Mouse (Mus musculus): ENCODE results near the gene Hoxc10. TPM values are rescaled to one million over a fixed set of nuclear protein-coding genes. Genes with fewer than 3 reads are reported as not detected.

Hoxc10 gene
- polyA plus RNA-seq, 1 experiment from 2014 or later: not detected

GRCm38 (mm10) chr15:102984925-102985324, 18.3 kb downstream of the Hoxc10 start:
- Histone ChIP-seq H3K36me3 (ENCODE audit: poor library complexity, severe bottlenecking) (no peaks in the 10 kb centered on the region), H3K9me3 (replicated peaks) (no peaks in the 10 kb centered on the region), H3K4me1 (peaks cover 8% of the 10 kb centered on the region), H3K4me2 (no peak overlapping the region), H3K27me3 (peaks cover 100% of the 10 kb centered on the region), H3K4me3 (no peak overlapping the region), H3K27ac (no peak overlapping the region), H3K9ac (no peak overlapping the region)
- ATAC-seq: no peak
- WGBS: 1% methylated on average over 3 of the region's 3 CpGs

- Histone ChIP-seq H3K36me3 (ENCODE audit: poor library complexity, severe bottlenecking) (no peaks in the 10 kb centered on the region), H3K27ac (no peak overlapping the region), H3K27me3 (peaks cover 99% of the 10 kb centered on the region), H3K9me3 (replicated peaks) (no peaks in the 10 kb centered on the region), H3K4me2 (no peak overlapping the region), H3K4me3 (no peak overlapping the region), H3K4me1 (no peaks in the 10 kb centered on the region; the same call in 1 of the 2 replicates), H3K9ac (no peak overlapping the region)
- ATAC-seq: no peak
- 3% methylated on average over 21 of the region's 21 CpGs for WGBS
These were observed 20.7 kb downstream of the Hoxc10 start for GRCm38 (mm10) chr15:102987124-102987833.

GRCm38 (mm10) chr15:102988078-102988477, 21.5 kb downstream of the Hoxc10 start:
- H3K27ac ChIP-seq: no peak overlapping the region
- 10% methylated on average over 5 of the region's 5 CpGs for WGBS
- ATAC-seq: no peak
- no peak overlapping the region for H3K4me3 ChIP-seq
- H3K4me1 ChIP-seq: no peaks in the 10 kb centered on the region
- H3K36me3 ChIP-seq (ENCODE audit: poor library complexity, severe bottlenecking): no peaks in the 10 kb centered on the region
- H3K9me3 ChIP-seq (replicated peaks): no peaks in the 10 kb centered on the region
- peaks cover 99% of the 10 kb centered on the region for H3K27me3 ChIP-seq
- H3K9ac ChIP-seq: no peak overlapping the region
- no peak overlapping the region for H3K4me2 ChIP-seq

- H3K27me3 ChIP-seq: peaks cover 98% of the 10 kb centered on the region
- no peaks in the 10 kb centered on the region for H3K9me3 ChIP-seq (replicated peaks)
- H3K4me3 ChIP-seq: peak within 1 kb of the TSS; percentile 4; the same call in 1 of the 2 replicates
- no peaks in the 10 kb centered on the region for H3K36me3 ChIP-seq (ENCODE audit: poor library complexity, severe bottlenecking)
- H3K9ac ChIP-seq: no peak within 1 kb of the TSS
- ATAC-seq: no peak
- peak within 1 kb of the TSS; percentile 16; the same call in 1 of the 2 replicates for H3K4me2 ChIP-seq
- under 1% methylated on average over 69 of the region's 69 CpGs for WGBS
- H3K4me1 ChIP-seq: no peaks in the 10 kb centered on the region
- no peak within 1 kb of the TSS for H3K27ac ChIP-seq
These were observed 24.1 kb downstream of the Hoxc10 start, which contains the start of gene Hoxc8 for GRCm38 (mm10) chr15:102990461-102991397. Gene Hoxc8 (plus strand): TSS chr15:102990607.

- no peak for ATAC-seq
- no peak overlapping the region for H3K9ac ChIP-seq
- no peak overlapping the region for H3K27ac ChIP-seq
- no peak overlapping the region for H3K4me3 ChIP-seq
- no peaks in the 10 kb centered on the region for H3K9me3 ChIP-seq (replicated peaks)
- H3K4me1 ChIP-seq: no peaks in the 10 kb centered on the region
- no peak overlapping the region for H3K4me2 ChIP-seq
- 3% methylated on average over 7 of the region's 7 CpGs for WGBS
- peaks cover 98% of the 10 kb centered on the region for H3K27me3 ChIP-seq
- no peaks in the 10 kb centered on the region for H3K36me3 ChIP-seq (ENCODE audit: poor library complexity, severe bottlenecking)
These were observed 25.2 kb downstream of the Hoxc10 start for GRCm38 (mm10) chr15:102991782-102992181.

GRCm38 (mm10) chr15:102992206-102992605, 25.6 kb downstream of the Hoxc10 start:
- Histone ChIP-seq H3K27me3 (peaks cover 98% of the 10 kb centered on the region), H3K4me3 (no peak overlapping the region), H3K36me3 (ENCODE audit: poor library complexity, severe bottlenecking) (no peaks in the 10 kb centered on the region), H3K4me1 (no peaks in the 10 kb centered on the region), H3K27ac (no peak overlapping the region), H3K9me3 (replicated peaks) (no peaks in the 10 kb centered on the region), H3K4me2 (no peak overlapping the region), H3K9ac (no peak overlapping the region)
- WGBS: 0% methylated on average over 11 of the region's 11 CpGs
- no peak for ATAC-seq

- no peak for ATAC-seq
- Histone ChIP-seq H3K9me3 (replicated peaks) (no peaks in the 10 kb centered on the region), H3K36me3 (ENCODE audit: poor library complexity, severe bottlenecking) (no peaks in the 10 kb centered on the region), H3K4me1 (no peaks in the 10 kb centered on the region), H3K4me3 (no peak overlapping the region), H3K27ac (no peak overlapping the region), H3K9ac (no peak overlapping the region), H3K27me3 (peaks cover 98% of the 10 kb centered on the region), H3K4me2 (no peak overlapping the region)
- 2% methylated on average over 3 of the region's 3 CpGs for WGBS
These were observed 26.3 kb downstream of the Hoxc10 start for GRCm38 (mm10) chr15:102992863-102993262.

- 1% methylated on average over 9 of the region's 9 CpGs for WGBS
- H3K4me3 ChIP-seq: no peak overlapping the region
- peaks cover 99% of the 10 kb centered on the region for H3K27me3 ChIP-seq
- peaks cover 9% of the 10 kb centered on the region for H3K4me1 ChIP-seq
- H3K9ac ChIP-seq: no peak overlapping the region
- H3K9me3 ChIP-seq (replicated peaks): no peaks in the 10 kb centered on the region
- no peaks in the 10 kb centered on the region for H3K36me3 ChIP-seq (ENCODE audit: poor library complexity, severe bottlenecking)
- no peak for ATAC-seq
- no peak overlapping the region for H3K27ac ChIP-seq
- H3K4me2 ChIP-seq: no peak overlapping the region
These were observed 30.0 kb downstream of the Hoxc10 start for GRCm38 (mm10) chr15:102996548-102996947.

- 0% methylated on average over 3 of the region's 3 CpGs for WGBS
- no peak for ATAC-seq
- H3K4me3 ChIP-seq: no peak overlapping the region
These were observed 30.8 kb downstream of the Hoxc10 start for GRCm38 (mm10) chr15:102997431-102997830.

GRCm38 (mm10) chr15:102997939-102998355, 31.4 kb downstream of the Hoxc10 start, which contains the start of gene Hoxc6:
Gene Hoxc6 (plus strand): TSS chr15:102998257.
- H3K27ac ChIP-seq: no peak within 1 kb of the TSS
- H3K4me1 ChIP-seq: peaks cover 9% of the 10 kb centered on the region
- H3K36me3 ChIP-seq (ENCODE audit: poor library complexity, severe bottlenecking): no peaks in the 10 kb centered on the region
- H3K9ac ChIP-seq: no peak within 1 kb of the TSS
- peak within 1 kb of the TSS; percentile 58 for H3K4me2 ChIP-seq
- no peaks in the 10 kb centered on the region for H3K9me3 ChIP-seq (replicated peaks)
- 1% methylated on average over 19 of the region's 19 CpGs for whole genome bisulfite sequencing
- ATAC-seq: no peak
- peak within 1 kb of the TSS; percentile 29; the same call in 1 of the 2 replicates for H3K4me3 ChIP-seq
- peaks cover 99% of the 10 kb centered on the region for H3K27me3 ChIP-seq

More at GRCm38 (mm10) chr15:102997431-102997830, 30.8 kb downstream of the Hoxc10 start:
- Histone ChIP-seq H3K9ac (no peak overlapping the region), H3K4me1 (peaks cover 9% of the 10 kb centered on the region), H3K9me3 (replicated peaks) (no peaks in the 10 kb centered on the region), H3K27ac (no peak overlapping the region), H3K36me3 (ENCODE audit: poor library complexity, severe bottlenecking) (no peaks in the 10 kb centered on the region), H3K27me3 (peaks cover 99% of the 10 kb centered on the region), H3K4me2 (no peak overlapping the region)

GRCm38 (mm10) chr15:102998608-102999182, 32.1 kb downstream of the Hoxc10 start:
- H3K4me2 ChIP-seq: peak overlapping the region; percentile 58
- peaks cover 100% of the 10 kb centered on the region for H3K27me3 ChIP-seq
- H3K36me3 ChIP-seq (ENCODE audit: poor library complexity, severe bottlenecking): no peaks in the 10 kb centered on the region
- WGBS: under 1% methylated on average over 19 of the region's 19 CpGs
- H3K9ac ChIP-seq: no peak overlapping the region
- peak overlapping the region; percentile 29; the same call in 1 of the 2 replicates for H3K4me3 ChIP-seq
- H3K4me1 ChIP-seq: peaks cover 9% of the 10 kb centered on the region
- peak; percentile 30; the same call in 1 of the 2 replicates for ATAC-seq
- no peaks in the 10 kb centered on the region for H3K9me3 ChIP-seq (replicated peaks)
- H3K27ac ChIP-seq: no peak overlapping the region

Data from forebrain, embryonic 13.5 days (tissue).